Mouse (Mus musculus) brown adipose tissue, adult 24 weeks (tissue): ENCODE results near the gene Mb. TPM values are rescaled to one million over a fixed set of nuclear protein-coding genes. Genes with fewer than 3 reads are reported as not detected.

Experiments used
- H3K27ac ChIP-seq: fragments of 200-500 bp; replicated peaks from 2 replicates; pipeline ENCODE4 v1.5.1; 2012; ENCODE audit warnings: low read depth, mild to moderate bottlenecking, low read length
- H3K4me1 ChIP-seq: fragments of 200-500 bp; 2 replicates; pipeline ENCODE4 v1.6.1; 2012; ENCODE audit warnings: low read length, mixed read lengths; ENCODE audit not compliant: control insufficient read depth, insufficient read depth, insufficient read length
- H3K4me3 ChIP-seq: fragments of 200-500 bp; 2 replicates; pipeline ENCODE4 v1.5.1; 2012; ENCODE audit warnings: low read depth, mild to moderate bottlenecking, low read length, moderate library complexity; ENCODE audit not compliant: insufficient read depth
- polyA plus RNA-seq: library from polyadenylated mRNA; stranded (reverse); fragments of >200 nt; gene quantifications from 2 replicates; pipeline ENCODE4 v1.2.4, GENCODE M21; 2012; ENCODE audit not compliant: missing spikeins, insufficient read depth, insufficient read length

Mb gene
- polyA plus RNA-seq, 1 experiment: 78.0 TPM

- no peak overlapping the region for H3K4me3 ChIP-seq
- H3K27ac ChIP-seq: no peak overlapping the region; the same call in 1 of the 2 replicates
- peaks cover 15% of the 10 kb centered on the region for H3K4me1 ChIP-seq
Observed at GRCm38 (mm10) chr15:77052176-77052575, 1.7 kb upstream of the Mb start.

DNA sequence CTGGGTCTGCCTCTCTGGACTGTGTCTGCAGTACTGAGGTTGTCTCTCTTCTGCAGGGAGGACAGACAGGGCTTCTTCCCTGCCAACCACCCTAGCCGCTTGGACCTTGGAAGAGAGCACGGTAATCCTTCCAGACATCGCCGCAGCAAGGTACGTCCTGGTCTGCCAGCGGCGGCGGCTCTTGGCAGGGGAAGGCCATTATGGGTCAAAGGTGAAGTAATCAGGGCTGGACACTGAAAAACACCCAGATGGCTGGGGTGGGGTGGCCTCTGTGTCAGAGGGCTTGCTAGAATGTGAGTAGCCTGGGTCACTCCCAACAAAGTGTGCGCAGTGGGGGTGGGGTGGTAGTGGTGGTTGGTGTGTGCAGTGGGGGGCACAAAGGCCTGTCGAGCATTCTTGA, 4.9 kb downstream of the Mb start:
- Histone ChIP-seq H3K27ac (peak overlapping the region; percentile 83), H3K4me1 (peaks cover 14% of the 10 kb centered on the region)

DNA sequence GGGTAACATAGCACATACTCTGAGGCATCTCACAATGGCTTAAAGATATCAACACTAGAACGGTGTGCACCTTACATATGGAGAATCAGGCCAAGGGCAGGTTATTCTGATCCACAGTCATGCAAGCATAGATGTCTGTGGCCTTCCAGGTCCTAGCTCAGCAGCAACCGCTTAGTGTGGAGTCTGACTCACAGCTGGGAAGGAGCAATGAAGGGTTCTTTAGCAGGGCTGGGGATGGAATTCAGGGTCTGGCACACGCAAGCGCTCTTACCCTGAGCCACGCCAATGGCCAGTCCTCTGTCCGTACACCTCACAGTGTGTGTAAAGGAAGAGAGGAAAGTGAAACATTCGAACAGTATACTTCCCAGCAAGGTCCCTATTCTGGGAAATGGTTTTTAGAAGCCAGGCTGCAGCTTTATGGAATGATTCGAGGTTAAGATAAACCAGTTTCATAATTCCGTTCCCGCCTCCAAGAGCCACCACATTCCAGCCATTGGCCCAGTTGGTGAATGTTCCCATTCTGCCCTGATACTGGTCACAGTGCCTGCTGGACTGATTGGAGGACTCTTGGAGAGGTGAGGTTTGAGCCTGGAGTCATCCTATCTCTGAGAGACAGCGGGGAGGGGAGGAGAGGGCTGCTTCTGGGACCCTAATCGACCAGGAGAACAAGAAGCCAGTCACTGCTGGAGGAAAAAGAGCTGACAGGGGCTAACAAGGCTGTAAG, 5.7 kb downstream of the Mb start, which contains the start of gene Apol6:
Gene Apol6 (plus strand): TSS at position 133 of the 724 bp plus-strand sequence.
- H3K27ac ChIP-seq: peak within 1 kb of the TSS; percentile 83
- H3K4me1 ChIP-seq: peaks cover 18% of the 10 kb centered on the region
- H3K4me3 ChIP-seq: peak within 1 kb of the TSS; percentile 49

More for the DNA sequence above, 4.9 kb downstream of the Mb start:
- H3K4me3 ChIP-seq: peak overlapping the region; percentile 49

- H3K27ac ChIP-seq: no peak overlapping the region
- no peak overlapping the region for H3K4me3 ChIP-seq
- H3K4me1 ChIP-seq: peaks cover 28% of the 10 kb centered on the region
Observed at GRCm38 (mm10) chr15:77040784-77041183, 9.7 kb downstream of the Mb start.

- Histone ChIP-seq H3K27ac (no peak overlapping the region), H3K4me3 (no peak overlapping the region), H3K4me1 (peaks cover 24% of the 10 kb centered on the region)
Observed at GRCm38 (mm10) chr15:77039211-77039700, 11.2 kb downstream of the Mb start.

- Histone ChIP-seq H3K27ac (peak overlapping the region; percentile 98), H3K4me1 (peaks cover 24% of the 10 kb centered on the region), H3K4me3 (0 out of 2 replicates have a peak overlapping the region, but pooled peaks have one; percentile 2)
Observed at GRCm38 (mm10) chr15:77037278-77038161, 12.9 kb downstream of the Mb start.

GRCm38 (mm10) chr15:77036989-77037277, 13.5 kb downstream of the Mb start:
- 0 out of 2 replicates have a peak overlapping the region, but pooled peaks have one; percentile 2 for H3K4me3 ChIP-seq
- peak overlapping the region; percentile 98 for H3K27ac ChIP-seq
- H3K4me1 ChIP-seq: peaks cover 24% of the 10 kb centered on the region

GRCm38 (mm10) chr15:77036320-77036988, 14.0 kb downstream of the Mb start:
- Histone ChIP-seq H3K4me1 (peaks cover 24% of the 10 kb centered on the region), H3K4me3 (no peak overlapping the region), H3K27ac (peak overlapping the region; percentile 98)

DNA sequence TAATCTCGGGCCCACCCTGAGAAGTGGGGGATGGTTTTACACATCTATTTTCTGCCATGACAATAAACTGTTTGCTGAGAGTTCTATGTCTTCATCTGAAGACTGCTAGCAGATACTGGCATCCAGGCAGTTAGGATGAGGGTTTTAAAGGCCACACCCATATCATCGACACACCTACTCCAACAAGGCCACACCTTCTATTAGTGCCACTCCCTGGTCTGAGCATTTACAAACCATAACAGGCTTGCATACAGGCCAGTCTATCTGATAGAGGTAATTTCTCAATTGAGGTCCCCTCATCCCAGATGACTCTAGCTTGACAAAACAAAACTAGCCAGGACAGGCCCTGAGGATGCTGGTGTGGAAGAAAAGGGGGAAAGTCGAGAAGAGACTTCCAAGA, 14.8 kb downstream of the Mb start:
- H3K4me1 ChIP-seq: peaks cover 24% of the 10 kb centered on the region
- peak overlapping the region; percentile 98 for H3K27ac ChIP-seq
- no peak overlapping the region for H3K4me3 ChIP-seq

DNA sequence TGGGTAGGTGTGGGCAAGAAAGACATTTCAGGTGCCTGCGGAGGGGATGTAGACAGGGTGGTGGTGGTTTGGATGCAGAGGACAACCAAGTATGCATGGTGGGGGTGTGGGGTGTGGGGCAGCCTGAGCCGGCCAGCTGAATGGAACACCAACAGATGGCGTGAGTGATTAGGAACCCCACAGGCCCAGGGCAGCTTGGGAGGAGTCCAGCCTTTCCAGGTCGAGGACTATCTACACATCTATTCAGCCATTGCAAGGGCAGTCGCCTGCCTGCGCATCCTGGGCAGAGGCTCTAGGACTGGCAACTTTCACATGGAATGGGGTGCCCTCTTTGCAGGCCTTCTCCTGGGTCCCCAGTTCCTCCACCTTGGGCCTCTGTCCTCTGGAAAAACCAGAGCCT, 15.9 kb downstream of the Mb start:
- Histone ChIP-seq H3K4me3 (no peak overlapping the region), H3K4me1 (peaks cover 20% of the 10 kb centered on the region), H3K27ac (no peak overlapping the region)

DNA sequence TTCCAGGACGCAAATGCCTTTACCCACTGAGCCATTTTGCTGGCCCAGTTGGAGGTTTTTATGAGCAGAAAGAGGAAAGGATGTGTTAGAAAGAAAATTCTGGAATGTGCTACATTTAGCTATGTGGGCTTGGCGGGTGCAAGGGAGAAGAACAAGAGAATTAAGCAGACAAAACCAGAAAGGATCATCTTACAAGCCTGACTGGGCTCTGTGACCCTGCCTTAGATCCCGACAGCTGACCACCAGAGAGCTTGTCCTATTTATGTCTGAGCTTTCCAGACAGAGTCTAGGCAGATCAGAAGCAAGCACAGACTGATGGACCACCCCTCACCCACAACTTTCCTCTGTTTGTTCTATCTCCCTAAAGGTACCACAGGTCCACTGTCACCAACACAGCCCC, 19.2 kb downstream of the Mb start:
- Histone ChIP-seq H3K4me1 (peaks cover 7% of the 10 kb centered on the region), H3K27ac (no peak overlapping the region), H3K4me3 (no peak overlapping the region)

GRCm38 (mm10) chr15:77029331-77029991, 21.0 kb downstream of the Mb start:
- H3K27ac ChIP-seq: no peak overlapping the region
- no peak overlapping the region for H3K4me3 ChIP-seq
- H3K4me1 ChIP-seq: peaks cover 5% of the 10 kb centered on the region

DNA sequence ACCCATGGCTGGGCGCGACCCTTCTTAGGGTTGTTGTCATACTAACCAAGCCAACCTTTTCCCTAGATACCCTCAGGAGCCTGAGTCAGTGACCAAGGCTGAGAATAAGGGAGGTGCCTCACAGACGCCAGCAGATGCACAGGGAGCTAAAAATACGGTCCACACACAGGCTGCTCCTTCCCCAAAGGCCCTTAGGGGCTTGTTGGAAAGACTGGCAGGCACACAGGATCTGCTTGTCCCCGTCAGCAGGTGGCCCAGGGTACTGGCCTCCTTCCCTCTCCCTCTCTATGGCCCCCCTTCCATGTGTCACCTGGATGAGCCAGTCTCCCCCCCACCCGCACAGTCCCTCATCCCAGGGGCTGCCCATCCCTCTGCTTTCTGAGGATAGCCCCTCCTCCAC, 22.8 kb downstream of the Mb start:
- Histone ChIP-seq H3K27ac (no peak overlapping the region), H3K4me1 (peaks cover 5% of the 10 kb centered on the region), H3K4me3 (no peak overlapping the region)

- peaks cover 10% of the 10 kb centered on the region for H3K4me1 ChIP-seq
- H3K27ac ChIP-seq: no peak overlapping the region
- H3K4me3 ChIP-seq: no peak overlapping the region
Observed at GRCm38 (mm10) chr15:77027117-77027516, 23.4 kb downstream of the Mb start.
